Comparison of ENCODE assay signal across 14 mouse cellular contexts in genomic region chr15:77907646-77908518, GRCm38 (mm10). TPM values are rescaled to one million over a fixed set of nuclear protein-coding genes. Genes with fewer than 3 reads are reported as not detected.
DNase-seq lines count a peak whose midpoint lies in the region; ATAC-seq and TF ChIP-seq lines count a peak whose summit lies in the region.
"Had no signal": no experiment of that assay in that cellular context is flagged by ENCODE, and none has a peak within 500 bp of the region (broad histone marks: within the 10 kb centered on the region; RNA-seq: fewer than 3 reads in every experiment).

No protein-coding gene starts in this region.

- peak; percentile 7; the same call in 1 of the 2 replicates for ATAC-seq in liver, postnatal 0 days
- ATAC-seq in stomach, embryonic 15.5 days (ENCODE audit: insufficient read depth, low FRiP score, low read depth): peak; percentile 23; the same call in 1 of the 2 replicates
- ATAC-seq in midbrain, postnatal 0 days (ENCODE audit: low FRiP score): no peak
- ATAC-seq: midbrain, embryonic 15.5 days had no signal

- TF ChIP-seq CTCF in liver, postnatal 0 days (IDR thresholded peaks at IDR 0.05; ENCODE audit: low read depth): no peak
- TF ChIP-seq CTCF in midbrain, postnatal 0 days (IDR thresholded peaks at IDR 0.05): no peak

- no peak overlapping the region for H3K4me3 ChIP-seq in liver, postnatal 0 days (ENCODE audit: low read depth, low read length)
- no peak overlapping the region for H3K4me3 ChIP-seq in stomach, embryonic 15.5 days (replicated peaks)
- no peak overlapping the region for H3K4me3 ChIP-seq in midbrain, postnatal 0 days (ENCODE audit: low read depth, low read length)
- H3K4me3 ChIP-seq: embryonic facial prominence, embryonic 12.5 days; forebrain, embryonic 12.5 days; midbrain, embryonic 15.5 days; neural tube, embryonic 13.5 days had no signal

- TF ChIP-seq EP300 in liver, postnatal 0 days (IDR thresholded peaks at IDR 0.05; ENCODE audit: low read depth): no peak

- no peaks in the 10 kb centered on the region for H3K27me3 ChIP-seq in liver, postnatal 0 days (ENCODE audit: insufficient read depth, low read length)
- H3K27me3 ChIP-seq in stomach, embryonic 15.5 days (replicated peaks): no peaks in the 10 kb centered on the region
- peaks cover 10% of the 10 kb centered on the region; the same call in 1 of the 2 replicates for H3K27me3 ChIP-seq in midbrain, postnatal 0 days (ENCODE audit: insufficient read depth, low read length)

- H3K27ac ChIP-seq in liver, postnatal 0 days (ENCODE audit: low read depth): 0 out of 2 replicates have a peak overlapping the region, but pooled peaks have one; percentile 7
- H3K27ac ChIP-seq in stomach, embryonic 15.5 days: peak overlapping the region; percentile 90
- H3K27ac ChIP-seq in midbrain, postnatal 0 days (ENCODE audit: low read depth, low read length): no peak overlapping the region
- H3K27ac ChIP-seq: forebrain, embryonic 12.5 days; macrophage; midbrain, embryonic 15.5 days; neural tube, embryonic 13.5 days had no signal

- DNase-seq in adrenal gland, adult 2 months: peak; percentile 10
- no peak for DNase-seq in adrenal gland, adult 18-20 months (ENCODE audit: low spot score in 2 of 2)
- no peak for DNase-seq in liver, postnatal 0 days
- DNase-seq in liver: no peak
- DNase-seq in kidney, postnatal 36 days: peak; percentile 58 to 67
- DNase-seq in testis, postnatal 10 days (ENCODE audit: low spot score): no peak
- DNase-seq in midbrain, postnatal 0 days (ENCODE audit: low spot score): no peak
- DNase-seq: cerebellum, adult 9-10 months had no signal

- peak overlapping the region; percentile 16; the same call in 1 of the 2 replicates for H3K9ac ChIP-seq in liver, postnatal 0 days (replicated peaks)
- H3K9ac ChIP-seq in stomach, embryonic 15.5 days: no peak overlapping the region
- no peak overlapping the region for H3K9ac ChIP-seq in midbrain, postnatal 0 days (replicated peaks; ENCODE audit: low read length, poor library complexity, severe bottlenecking)
- H3K9ac ChIP-seq: embryonic facial prominence, embryonic 12.5 days; forebrain, embryonic 12.5 days; midbrain, embryonic 15.5 days; neural tube, embryonic 13.5 days had no signal

- H3K4me2 ChIP-seq in liver, postnatal 0 days (ENCODE audit: low read depth, low read length): no peak overlapping the region
- no peak overlapping the region; the same call in 1 of the 2 replicates for H3K4me2 ChIP-seq in stomach, embryonic 15.5 days
- H3K4me2 ChIP-seq in midbrain, postnatal 0 days (ENCODE audit: low read depth, low read length, poor library complexity, severe bottlenecking): no peak overlapping the region
- H3K4me2 ChIP-seq: embryonic facial prominence, embryonic 12.5 days; forebrain, embryonic 12.5 days; midbrain, embryonic 15.5 days; neural tube, embryonic 13.5 days had no signal

- peaks cover 42% of the 10 kb centered on the region for H3K4me1 ChIP-seq in liver, postnatal 0 days (ENCODE audit: insufficient read depth)
- H3K4me1 ChIP-seq in stomach, embryonic 15.5 days: peaks cover 40% of the 10 kb centered on the region
- H3K4me1 ChIP-seq in midbrain, postnatal 0 days (ENCODE audit: insufficient read depth, low read length): 0 out of 2 replicates have a peak, but pooled peaks cover 2% of the 10 kb centered on the region

- no peaks in the 10 kb centered on the region for H3K36me3 ChIP-seq in liver, postnatal 0 days (replicated peaks; ENCODE audit: insufficient read depth, low read length)
- no peaks in the 10 kb centered on the region for H3K36me3 ChIP-seq in stomach, embryonic 15.5 days
- no peaks in the 10 kb centered on the region for H3K36me3 ChIP-seq in midbrain, postnatal 0 days (ENCODE audit: insufficient read depth, low read length)
- H3K36me3 ChIP-seq: embryonic facial prominence, embryonic 12.5 days; forebrain, embryonic 12.5 days; midbrain, embryonic 15.5 days; neural tube, embryonic 13.5 days had no signal

- H3K9me3 ChIP-seq in liver, postnatal 0 days (ENCODE audit: low read length): no peaks in the 10 kb centered on the region
- H3K9me3 ChIP-seq in stomach, embryonic 15.5 days: no peaks in the 10 kb centered on the region
- no peaks in the 10 kb centered on the region for H3K9me3 ChIP-seq in midbrain, postnatal 0 days (ENCODE audit: low read length)
- H3K9me3 ChIP-seq: embryonic facial prominence, embryonic 12.5 days; forebrain, embryonic 12.5 days; midbrain, embryonic 15.5 days; neural tube, embryonic 13.5 days had no signal

- 58% methylated on average over 9 of the region's 9 CpGs for WGBS in liver, postnatal 0 days (ENCODE audit: insufficient replicate concordance)
- 51% methylated on average over 9 of the region's 9 CpGs for WGBS in stomach, embryonic 15.5 days
- WGBS in midbrain, postnatal 0 days: 68% methylated on average over 9 of the region's 9 CpGs

RNA-seq across cellular contexts. Expression of gene Txn2, which starts 20.9 kb away (rescaled TPM):
- 100 to 1,000 TPM; 538 to 652 TPM for total RNA-seq in adrenal gland, adult 2 months (2021)
- polyA plus RNA-seq in adrenal gland, adult 2 months (2012; rRNA removed): 1,033 and 1,131 TPM in 2 replicates
- total RNA-seq in adrenal gland, adult 18-20 months (2021): 100 to 1,000 TPM; 544 to 611 TPM
- 258 and 261 TPM in 2 replicates for polyA plus RNA-seq in liver, postnatal 0 days (2015; fragmentation: Nextera tagmentation; extraction: Ambion mirVana)
- polyA plus RNA-seq in stomach, embryonic 15.5 days (2015; fragmentation: Nextera tagmentation; extraction: Ambion mirVana): 259 and 260 TPM in 2 replicates
- 39.6 and 39.9 TPM in 2 replicates for total RNA-seq in midbrain, postnatal 0 days (2014; rRNA removed)
- 182 and 194 TPM in 2 replicates for polyA plus RNA-seq in midbrain, postnatal 0 days (2015; fragmentation: Nextera tagmentation; extraction: Ambion mirVana)

RNA-seq across cellular contexts. Expression of gene Foxred2, which starts 48.6 kb away (rescaled TPM):
- total RNA-seq in adrenal gland, adult 2 months (2021): 1 to 10 TPM; 2.4 to 2.9 TPM
- 3.5 and 4.5 TPM in 2 replicates for polyA plus RNA-seq in adrenal gland, adult 2 months (2012; rRNA removed)
- total RNA-seq in adrenal gland, adult 18-20 months (2021): 1 to 10 TPM; 2.8 to 3.5 TPM
- polyA plus RNA-seq in liver, postnatal 0 days (2015; fragmentation: Nextera tagmentation; extraction: Ambion mirVana): 0.56 and 0.71 TPM in 2 replicates
- 3.1 and 3.7 TPM in 2 replicates for polyA plus RNA-seq in stomach, embryonic 15.5 days (2015; fragmentation: Nextera tagmentation; extraction: Ambion mirVana)
- total RNA-seq in midbrain, postnatal 0 days (2014; rRNA removed): 23.9 and 31.0 TPM in 2 replicates
- polyA plus RNA-seq in midbrain, postnatal 0 days (2015; fragmentation: Nextera tagmentation; extraction: Ambion mirVana): 10.3 and 11.2 TPM in 2 replicates

Comparison
In these comparisons a context has a peak if more than half of its experiments do, and no peak if none do; other contexts are left out.
1. DNase-seq: peak in adrenal gland, adult 2 months (single experiment) and kidney, postnatal 36 days (2 of 2); none in adrenal gland, adult 18-20 months (0 of 2), liver, postnatal 0 days (single experiment), liver (single experiment), testis, postnatal 10 days (single experiment) and midbrain, postnatal 0 days (single experiment).